Mouse (Mus musculus) spleen, postnatal 14 days (tissue): ENCODE data around the gene Prdm13.
A peak's percentile ranks its signal among the peaks of the same experiment; 100 is the strongest.

Source experiments
- DNase-seq, 2 experiments: peaks; one replicate each; pipeline ENCODE4 v3.0.0; 2021 to 2022; ENCODE audit warnings: low spot score in 2 of 2

Gene Prdm13

GRCm38 (mm10) chr4:21685595-21686091 is at the start of gene Prdm13:
Gene Prdm13 (minus strand): TSS chr4:21685963.
- no peak for DNase-seq

- peak; percentile 90 to 91 for DNase-seq
These were observed 41.9 kb upstream of the Prdm13 start, which contains the start of gene Ccnc for GRCm38 (mm10) chr4:21727615-21728165. Gene Ccnc (plus strand): TSS chr4:21727701.

GRCm38 (mm10) chr4:21726912-21727614 is 41.3 kb upstream of the Prdm13 start:
- DNase-seq: no peak

- DNase-seq: no peak
These were observed 37.1 kb upstream of the Prdm13 start for GRCm38 (mm10) chr4:21722752-21723334.

GRCm38 (mm10) chr4:21712147-21712546 is 26.4 kb upstream of the Prdm13 start:
- peak; percentile 22 to 56 for DNase-seq

- DNase-seq: no peak
These were observed 19.3 kb upstream of the Prdm13 start for GRCm38 (mm10) chr4:21705046-21705445.

GRCm38 (mm10) chr4:21695638-21696254 is 10.0 kb upstream of the Prdm13 start:
- peak in 1 of 2 experiments; percentile 42 for DNase-seq

GRCm38 (mm10) chr4:21690221-21690620 is 4.5 kb upstream of the Prdm13 start:
- no peak for DNase-seq

GRCm38 (mm10) chr4:21689492-21689941 is 3.8 kb upstream of the Prdm13 start:
- no peak for DNase-seq

- no peak for DNase-seq
These were observed 3.0 kb upstream of the Prdm13 start for GRCm38 (mm10) chr4:21688703-21689200.

- DNase-seq: no peak
These were observed 2.3 kb upstream of the Prdm13 start for GRCm38 (mm10) chr4:21687783-21688702.

- DNase-seq: no peak
These were observed 1.2 kb upstream of the Prdm13 start for GRCm38 (mm10) chr4:21686934-21687333.

GRCm38 (mm10) chr4:21686416-21686815 is 653 bp upstream of the Prdm13 start:
- DNase-seq: no peak

GRCm38 (mm10) chr4:21684341-21684970 is 1.3 kb downstream of the Prdm13 start:
- no peak for DNase-seq

GRCm38 (mm10) chr4:21682421-21683150 is 3.2 kb downstream of the Prdm13 start:
- no peak for DNase-seq

GRCm38 (mm10) chr4:21680971-21681370 is 4.8 kb downstream of the Prdm13 start:
- no peak for DNase-seq

- DNase-seq: no peak
These were observed 5.9 kb downstream of the Prdm13 start for GRCm38 (mm10) chr4:21679624-21680480.

GRCm38 (mm10) chr4:21678975-21679623 is 6.7 kb downstream of the Prdm13 start:
- no peak for DNase-seq
